Mouse (Mus musculus): ENCODE measurements at regions not wholly inside any gene's neighbourhood (a gene's known extent, or its start where the extent isn't known, plus 50 kb on each side); places are given as distances from the start of the nearest gene placed in this dataset.

DNA sequence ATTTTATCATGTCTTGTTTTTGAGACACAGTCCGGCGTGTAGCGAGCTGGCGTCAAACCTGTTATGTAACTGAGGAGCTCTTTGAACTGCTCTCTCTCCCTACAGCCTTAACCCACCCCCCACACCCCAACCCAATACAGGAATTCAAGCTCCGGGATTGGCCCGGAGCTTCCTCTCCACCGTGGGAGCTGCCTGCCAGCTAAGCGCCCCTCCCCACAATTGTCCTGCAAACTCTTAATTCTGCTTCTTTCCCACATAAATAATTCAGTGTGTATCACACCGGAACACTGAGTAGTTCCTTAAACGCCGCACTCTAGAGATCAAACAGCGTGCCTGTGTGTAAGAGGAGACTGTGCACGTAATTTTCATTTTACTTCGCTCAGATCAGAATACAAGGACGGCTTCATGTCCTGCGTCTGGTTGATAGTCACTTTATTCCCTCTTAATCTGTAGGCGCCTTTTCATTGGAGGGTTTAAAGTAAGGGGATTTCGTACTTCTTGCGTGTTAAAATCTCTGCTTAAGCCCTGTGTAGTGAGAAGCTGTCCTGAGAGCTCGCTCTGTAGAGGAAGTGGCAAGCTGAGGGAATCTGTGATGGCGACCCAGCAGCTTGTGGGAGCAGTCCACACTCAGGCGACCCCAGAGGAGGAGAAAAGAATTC, 95.3 kb upstream of the Pabpc6 start:
- in situ Hi-C loops (cut with MboI, MseI) = loop anchor here (25.0 kb wide), 1 partner anchor 1697 kb away; no protein-coding TSS in a partner anchor

- in situ Hi-C loops (cut with MboI, MseI) = loop anchor here (25.0 kb wide), 1 partner anchor 1698 kb away; no protein-coding TSS in a partner anchor
Observed at GRCm38 (mm10) chr17:9764041-9764606, 94.6 kb upstream of the Pabpc6 start.

GRCm38 (mm10) chr17:9763110-9763509, 93.6 kb upstream of the Pabpc6 start:
- in situ Hi-C loops (cut with MboI, MseI) = loop anchor here (25.0 kb wide), 1 partner anchor 1699 kb away; no protein-coding TSS in a partner anchor

- in situ Hi-C loops (cut with MboI, MseI) = loop anchor here (25.0 kb wide), 1 partner anchor 1700 kb away; no protein-coding TSS in a partner anchor
Observed at GRCm38 (mm10) chr17:9762436-9762835, 92.9 kb upstream of the Pabpc6 start.

DNA sequence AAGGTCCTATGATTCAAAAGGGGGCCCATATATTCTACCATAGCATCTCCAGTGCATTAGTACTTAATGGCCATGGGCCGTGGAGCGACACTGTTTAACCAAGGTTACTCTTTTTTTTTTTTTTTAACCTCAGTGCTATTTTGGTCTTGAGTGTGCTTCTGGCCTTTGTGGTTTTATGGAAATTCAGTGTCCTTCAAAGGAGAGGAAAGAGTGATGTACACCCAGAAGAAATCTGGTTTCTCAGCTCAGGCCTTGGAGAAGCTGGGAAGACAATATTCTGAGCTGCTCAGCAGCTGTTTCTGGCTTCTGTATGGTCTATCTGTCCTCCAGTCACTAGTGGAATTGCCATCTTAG, 91.2 kb upstream of the Pabpc6 start:
- in situ Hi-C loops (cut with MboI, MseI) = loop anchor here (25.0 kb wide), 1 partner anchor 1702 kb away; no protein-coding TSS in a partner anchor

DNA sequence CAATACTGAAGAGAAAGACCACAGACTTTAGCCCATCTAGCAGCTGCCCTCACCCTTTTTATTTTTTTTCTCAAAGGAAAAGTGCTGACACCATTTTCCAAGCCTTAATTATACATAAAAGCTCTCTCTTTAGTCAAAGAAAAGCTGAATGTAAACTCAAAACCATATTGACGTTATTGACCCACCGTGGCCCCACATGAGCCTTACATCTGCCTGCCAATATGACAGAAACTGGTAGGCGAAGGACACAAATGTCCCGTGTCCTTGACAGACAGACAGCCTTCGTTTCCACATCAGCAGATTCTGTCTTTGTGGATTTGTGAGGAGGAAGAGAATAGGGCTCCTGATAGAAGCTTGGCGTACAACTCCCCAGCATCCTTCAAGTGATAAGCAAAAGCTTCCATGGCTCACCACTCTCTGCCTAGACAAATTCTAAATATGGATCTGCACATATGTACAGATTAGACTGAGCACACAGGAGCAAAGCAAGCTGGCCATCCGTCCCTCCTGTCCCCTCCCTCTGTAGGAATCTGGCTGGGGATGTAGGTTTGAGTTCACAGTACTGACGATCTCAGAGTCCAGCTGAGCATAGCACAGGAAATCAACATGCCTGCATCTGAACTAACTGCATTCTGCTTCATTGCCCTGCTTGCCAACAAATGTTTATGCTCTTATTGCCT, 90.6 kb upstream of the Pabpc6 start:
- in situ Hi-C loops (cut with MboI, MseI) = loop anchor here (25.0 kb wide), 1 partner anchor 1702 kb away; no protein-coding TSS in a partner anchor

DNA sequence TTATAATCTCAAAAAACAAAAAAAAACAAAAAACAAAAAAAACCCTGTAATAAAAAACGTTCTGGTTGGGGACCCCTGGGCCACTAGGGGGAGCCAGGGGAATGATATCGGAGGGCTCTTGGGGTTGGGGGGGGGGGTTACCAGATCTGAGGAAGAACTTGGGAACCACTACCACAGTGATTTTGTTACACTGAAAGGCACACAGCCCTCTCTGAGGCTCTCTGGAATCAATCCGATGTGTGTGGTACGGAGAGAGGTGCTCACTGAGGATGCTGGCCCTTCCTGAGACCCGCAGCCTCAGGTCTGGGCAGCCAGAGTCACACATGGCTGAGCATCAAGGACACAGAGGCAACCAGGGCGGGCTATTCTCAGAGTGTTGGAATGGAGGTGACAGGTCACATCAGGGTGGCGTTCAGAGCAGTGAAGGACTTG, 89.9 kb upstream of the Pabpc6 start:
- in situ Hi-C loops (cut with MboI, MseI) = loop anchor here (25.0 kb wide), 1 partner anchor 1703 kb away; no protein-coding TSS in a partner anchor

DNA sequence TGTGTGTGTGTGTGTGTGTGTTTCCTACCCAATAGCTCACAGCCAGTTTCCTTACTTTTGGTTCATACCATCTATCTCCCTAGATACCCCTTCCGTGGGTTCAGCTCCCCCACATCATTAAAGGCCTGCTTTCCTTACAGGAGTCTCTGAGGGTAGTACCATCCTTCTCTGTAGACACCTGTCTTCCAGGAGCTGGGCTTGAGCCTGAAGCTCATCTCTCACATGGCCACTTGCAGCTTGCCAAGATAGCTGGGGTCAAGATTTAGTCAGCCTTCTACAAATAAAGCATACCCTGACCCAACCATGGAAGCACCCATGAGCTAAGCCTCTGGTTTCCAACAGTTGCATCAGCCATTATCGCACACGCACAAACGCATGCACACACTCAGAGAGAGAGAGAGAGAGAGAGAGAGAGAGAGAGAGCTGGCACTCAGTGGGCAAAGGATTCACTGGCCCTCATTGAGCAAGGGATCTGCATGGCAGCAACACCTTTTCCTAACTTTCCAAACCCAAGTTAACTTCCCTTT, 88.3 kb upstream of the Pabpc6 start:
- in situ Hi-C loops (cut with MboI, MseI) = loop anchor here (25.0 kb wide), 1 partner anchor 1705 kb away; no protein-coding TSS in a partner anchor

DNA sequence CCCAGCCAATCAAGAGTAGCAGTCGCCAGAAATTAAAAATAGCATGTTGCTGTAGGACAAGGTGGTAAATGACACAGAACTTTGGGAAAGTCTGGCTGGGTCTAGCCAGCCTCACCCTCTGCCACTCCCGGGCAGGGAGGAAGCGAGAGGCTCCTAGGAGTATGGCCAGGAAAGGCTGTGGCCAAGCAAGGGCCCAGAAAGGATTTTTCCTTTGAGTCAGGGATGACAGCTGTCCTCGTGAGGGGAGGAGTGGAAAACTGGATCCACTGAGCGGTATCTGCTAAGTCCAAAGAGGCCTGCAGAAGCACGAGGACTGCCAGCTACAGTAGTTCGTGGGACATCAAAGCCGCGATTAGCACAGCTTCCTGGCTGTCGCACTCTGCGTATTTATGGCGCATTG, 87.2 kb upstream of the Pabpc6 start:
- in situ Hi-C loops (cut with MboI, MseI) = loop anchor here (25.0 kb wide), 1 partner anchor 1706 kb away; no protein-coding TSS in a partner anchor

GRCm38 (mm10) chr17:9756196-9756595, 86.7 kb upstream of the Pabpc6 start:
- in situ Hi-C loops (cut with MboI, MseI) = loop anchor here (25.0 kb wide), 1 partner anchor 1706 kb away; no protein-coding TSS in a partner anchor

- in situ Hi-C loops (cut with MboI, MseI) = loop anchor here (25.0 kb wide), 1 partner anchor 1707 kb away; no protein-coding TSS in a partner anchor
Observed at GRCm38 (mm10) chr17:9755576-9755975, 86.1 kb upstream of the Pabpc6 start.

DNA sequence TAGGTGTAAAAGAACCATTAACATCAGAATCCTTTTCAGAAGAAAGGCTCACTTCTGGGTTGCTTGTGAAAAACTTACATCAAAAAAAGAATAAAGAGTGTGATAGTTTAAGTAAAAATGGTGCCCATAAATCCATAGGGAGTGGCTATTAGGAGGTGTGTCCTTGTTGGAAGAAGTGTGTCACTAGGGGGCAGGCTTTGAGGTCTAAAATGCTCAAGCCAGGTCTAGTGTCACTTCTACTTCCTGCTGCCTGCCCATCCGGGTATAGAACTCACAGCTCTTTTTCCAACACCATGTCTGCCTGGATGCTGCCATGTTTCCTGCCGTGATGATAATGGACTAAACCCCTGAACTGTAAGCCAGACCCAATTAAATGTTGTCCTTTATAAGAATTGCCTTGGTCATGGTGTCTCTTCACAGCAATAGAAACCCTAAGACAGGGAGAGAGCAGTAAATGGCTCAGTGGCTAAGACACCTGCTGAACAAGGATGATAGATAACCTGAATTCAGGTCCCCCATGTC, 85.4 kb upstream of the Pabpc6 start:
- in situ Hi-C loops (cut with MboI, MseI) = loop anchor here (25.0 kb wide), 1 partner anchor 1707 kb away; no protein-coding TSS in a partner anchor

DNA sequence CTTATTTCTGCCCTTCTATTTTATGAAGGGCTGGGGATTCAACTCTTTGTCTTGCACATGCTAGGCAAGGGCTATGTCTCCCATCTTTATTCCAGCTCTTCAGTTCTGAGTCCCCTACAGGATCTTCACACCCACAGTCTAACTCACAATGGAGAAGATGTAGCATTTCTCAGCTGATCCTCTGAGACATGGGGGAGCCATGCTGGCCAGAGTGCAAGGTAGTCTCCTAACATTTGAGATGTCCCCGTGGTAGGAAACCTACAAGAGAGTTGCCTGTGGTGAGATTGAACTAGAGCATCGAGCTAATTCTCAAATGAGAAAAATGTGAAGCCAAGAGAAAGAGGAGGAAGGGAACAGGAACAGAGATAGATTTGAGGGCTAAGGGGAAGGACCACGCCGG, 83.3 kb upstream of the Pabpc6 start:
- in situ Hi-C loops (cut with MboI, MseI) = loop anchor here (25.0 kb wide), 1 partner anchor 1709 kb away; no protein-coding TSS in a partner anchor

GRCm38 (mm10) chr17:9751348-9752170, 82.0 kb upstream of the Pabpc6 start:
- in situ Hi-C loops (cut with MboI, MseI) = loop anchor here (25.0 kb wide), 1 partner anchor 1711 kb away; no protein-coding TSS in a partner anchor

- in situ Hi-C loops (cut with MboI, MseI) = loop anchor here (25.0 kb wide), 1 partner anchor 1712 kb away; no protein-coding TSS in a partner anchor
Observed at GRCm38 (mm10) chr17:9750046-9750445, 80.5 kb upstream of the Pabpc6 start.

GRCm38 (mm10) chr17:9749301-9749700, 79.8 kb upstream of the Pabpc6 start:
- in situ Hi-C loops (cut with MboI, MseI) = no loop called here

GRCm38 (mm10) chr17:9747893-9748292, 78.4 kb upstream of the Pabpc6 start:
- in situ Hi-C loops (cut with MboI, MseI) = no loop called here

- in situ Hi-C loops (cut with MboI, MseI) = no loop called here
Observed at GRCm38 (mm10) chr17:9743342-9743741, 73.8 kb upstream of the Pabpc6 start.

DNA sequence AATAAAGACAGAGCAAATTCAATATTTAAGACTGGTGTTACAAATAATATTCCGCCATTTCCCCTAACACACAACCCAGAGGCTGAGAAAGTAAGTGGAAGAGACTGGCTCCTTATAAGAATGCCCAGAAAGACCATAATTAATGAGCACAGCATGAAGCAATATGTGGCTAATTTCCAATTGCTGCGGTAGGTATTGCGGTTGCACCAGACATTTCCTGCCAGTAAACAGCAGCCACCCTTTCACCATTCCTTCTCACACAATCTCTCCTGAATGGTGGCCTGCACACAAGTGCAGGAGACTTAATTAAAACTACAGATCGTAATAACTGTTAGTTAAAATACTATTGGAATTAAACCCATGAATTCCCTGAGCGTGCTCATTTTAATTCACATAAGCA, 71.8 kb upstream of the Pabpc6 start:
- in situ Hi-C loops (cut with MboI, MseI) = no loop called here

DNA sequence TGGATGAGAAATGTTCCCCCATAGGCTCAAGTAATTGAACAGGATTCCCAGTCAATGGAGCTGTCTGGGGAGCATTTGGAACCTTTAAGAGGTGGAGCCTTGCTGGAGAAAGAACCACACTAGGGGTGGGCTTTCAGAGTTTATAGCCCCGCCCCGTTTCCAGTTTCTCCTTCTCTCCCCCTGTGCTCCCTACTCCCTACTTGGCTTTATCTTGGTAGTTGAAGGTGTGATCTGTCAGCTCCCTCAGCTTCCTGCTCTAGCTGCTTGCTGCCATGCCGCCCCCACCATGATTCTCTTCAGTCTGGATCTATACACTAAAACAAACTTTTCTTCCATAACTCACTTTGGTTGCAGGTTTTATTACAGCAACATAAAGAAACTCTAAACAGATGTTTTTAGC, 59.5 kb upstream of the Pabpc6 start:
- in situ Hi-C loops (cut with MboI, MseI) = no loop called here

All from regulatory T cell (primary cell).